Mouse (Mus musculus) adrenal gland, postnatal 36 days (tissue): Measurements from ENCODE around the gene Fbxo42. TPM values are rescaled to one million over a fixed set of nuclear protein-coding genes. Genes with fewer than 3 reads are reported as not detected.
A peak's percentile ranks its signal among the peaks of the same experiment; 100 is the strongest.

Experiments used
- DNase-seq, 2 experiments: peaks; one replicate each; pipeline ENCODE4 v3.0.0; 2021; ENCODE audit warnings: mixed read lengths in 1 of 2
- long read RNA-seq, 2 experiments: library from polyadenylated mRNA; stranded (forward); transcript quantifications; one replicate each; pipeline ENCODE4 v2.0.0; 2021; ENCODE audit warnings: borderline sequencing depth in 2 of 2
- total RNA-seq, 2 experiments: library from RNA; stranded (reverse); gene quantifications; 2 replicates each; pipeline ENCODE4 v1.2.3; 2021

Fbxo42 gene
- total RNA-seq: 10 to 100 TPM; 20.4 to 21.6 TPM
- long read RNA-seq, experiment 1, full-length matches to known transcripts: 3 of 9 reads
- long read RNA-seq, experiment 1, partial matches to known transcripts: 2 of 9 reads
- long read RNA-seq, experiment 1, other reads (novel, unspliced or antisense): 4 of 9 reads
- long read RNA-seq, experiment 2, full-length matches to known transcripts: 1 of 4 reads
- long read RNA-seq, experiment 2, partial matches to known transcripts: 1 of 4 reads
- long read RNA-seq, experiment 2, other reads (novel, unspliced or antisense): 2 of 4 reads

GRCm38 (mm10) chr4:141147112-141148008, at the start of gene Fbxo42:
Gene Fbxo42 (plus strand): TSS chr4:141147913.
- DNase-seq: peak; percentile 95 to 96

DNA sequence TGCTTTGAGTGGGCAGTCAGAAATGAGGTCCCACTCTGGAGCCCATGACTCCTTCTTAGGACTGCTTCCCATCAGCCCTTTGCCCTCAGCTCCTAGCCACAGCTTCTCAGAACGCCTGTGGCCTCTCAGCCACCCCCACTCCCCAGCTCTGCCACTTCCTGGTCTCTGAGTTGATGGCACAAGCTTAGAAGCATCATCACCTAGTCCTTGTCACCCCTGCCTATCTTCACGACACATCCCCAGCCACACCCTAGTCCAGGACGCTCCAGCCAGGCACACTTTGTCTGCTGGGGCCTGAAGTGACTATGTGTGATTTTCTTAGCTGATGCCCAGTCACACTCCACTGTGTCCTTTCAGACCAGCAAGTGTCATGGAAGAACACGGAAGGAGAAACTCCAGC, 48.8 kb upstream of the Fbxo42 start:
- no peak for DNase-seq

DNA sequence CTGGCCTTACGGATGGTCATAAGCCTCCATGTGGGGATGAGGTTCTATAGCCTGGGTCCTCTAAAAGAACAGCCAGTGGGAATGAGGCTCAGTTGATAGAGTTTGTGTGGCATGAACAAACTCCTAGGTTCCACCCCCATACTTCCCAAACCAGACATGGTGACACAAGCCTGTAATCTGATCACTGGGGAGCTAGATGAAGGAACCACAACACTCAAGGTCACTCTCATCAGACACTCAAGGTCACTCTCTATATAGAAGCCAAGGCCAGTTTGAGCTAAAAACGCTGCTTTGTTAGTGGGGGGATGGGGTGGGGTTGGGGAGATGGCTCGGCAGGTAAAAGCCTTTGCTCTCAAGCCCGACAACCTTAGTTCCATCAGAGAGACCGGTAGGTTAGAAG, 47.8 kb upstream of the Fbxo42 start:
- DNase-seq: no peak

GRCm38 (mm10) chr4:141101291-141101690, 46.4 kb upstream of the Fbxo42 start:
- DNase-seq: no peak

DNA sequence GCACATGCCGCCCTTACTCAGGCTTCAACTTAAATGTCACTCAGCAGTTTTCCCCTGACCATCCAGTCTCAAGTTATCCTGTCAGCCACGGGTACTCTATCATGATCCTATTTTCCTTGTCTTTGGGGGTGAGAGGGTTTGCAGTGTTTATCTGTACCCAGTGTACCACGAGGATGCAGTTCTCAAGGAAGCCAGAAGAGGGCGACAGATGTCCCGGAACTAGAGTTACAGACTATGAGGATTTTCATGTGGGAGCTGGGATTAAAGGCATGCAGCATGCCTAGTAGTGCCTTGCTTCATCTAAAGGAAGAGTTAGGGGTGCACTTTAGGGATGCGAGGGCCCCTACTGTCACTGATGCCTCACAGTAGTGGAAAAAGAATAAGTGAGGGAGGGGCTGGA, 45.9 kb upstream of the Fbxo42 start:
- peak in 1 of 2 experiments; percentile 40 for DNase-seq

GRCm38 (mm10) chr4:141106526-141107183, 41.1 kb upstream of the Fbxo42 start:
- DNase-seq: no peak

- no peak for DNase-seq
Observed at GRCm38 (mm10) chr4:141108196-141108732, 39.4 kb upstream of the Fbxo42 start.

- peak in 1 of 2 experiments; percentile 21 for DNase-seq
Observed at GRCm38 (mm10) chr4:141113831-141114230, 33.9 kb upstream of the Fbxo42 start.

DNA sequence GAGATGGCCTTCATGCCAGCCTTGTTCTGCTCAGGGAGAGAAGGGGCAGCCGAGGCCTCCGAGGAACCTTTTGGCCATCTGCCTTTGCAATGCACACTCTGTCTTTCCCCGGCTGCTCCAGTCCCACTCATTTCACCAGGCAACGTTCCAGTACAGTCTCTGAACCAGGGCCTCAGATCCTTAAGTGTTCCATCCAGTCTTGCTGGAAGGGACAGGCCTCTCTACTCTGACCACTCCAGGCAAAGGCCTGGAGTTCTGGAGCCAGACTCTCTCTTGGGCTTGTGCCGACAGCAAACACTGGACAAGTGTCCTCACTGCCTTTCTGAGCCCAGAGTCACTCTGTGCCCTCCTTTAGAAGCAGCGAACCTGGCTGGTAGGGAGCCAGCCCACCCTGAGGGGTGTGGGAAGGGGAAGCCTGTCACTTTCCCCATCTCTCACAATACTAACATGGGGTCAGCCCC, 33.2 kb upstream of the Fbxo42 start:
- peak in 1 of 2 experiments; percentile 41 for DNase-seq

DNA sequence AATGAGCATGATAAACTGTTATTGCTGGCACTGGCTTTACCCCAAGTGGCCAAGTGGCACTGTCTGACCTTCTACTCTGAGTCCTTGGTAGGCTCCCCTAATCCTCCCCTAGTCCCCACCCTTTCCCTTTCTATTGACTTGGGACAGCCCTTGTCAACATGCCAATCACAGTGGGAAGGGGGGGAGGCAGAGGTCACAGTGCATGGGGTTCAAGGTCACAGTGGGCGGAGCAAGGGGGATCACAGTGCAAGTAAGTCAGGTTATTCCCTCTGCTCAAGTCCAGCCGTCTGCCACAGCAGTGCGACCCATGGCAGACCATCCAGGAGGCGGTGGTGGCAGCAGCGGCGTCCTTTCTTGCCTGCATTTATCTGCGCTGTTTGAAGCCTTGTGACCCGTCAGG, 32.3 kb upstream of the Fbxo42 start:
- DNase-seq: peak in 1 of 2 experiments; percentile 12

DNA sequence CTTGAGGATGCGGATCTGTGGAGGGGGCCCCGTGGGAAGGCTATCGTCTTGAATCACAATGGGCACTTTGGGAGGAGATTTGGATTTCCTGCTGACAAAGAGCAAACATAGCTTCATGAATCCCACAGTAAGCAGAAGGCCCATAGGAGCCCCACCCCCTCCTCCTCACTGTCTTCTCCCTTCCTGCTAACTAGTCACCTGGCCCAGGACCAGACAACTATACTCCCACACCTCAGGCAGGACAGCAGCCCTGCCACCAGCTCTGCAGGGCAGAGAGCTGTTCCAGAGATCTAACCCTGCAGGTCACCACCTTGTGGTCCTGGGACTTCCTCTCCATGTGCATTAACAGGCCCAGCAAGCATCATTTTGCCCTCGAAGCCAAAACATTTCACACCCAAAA, 29.0 kb upstream of the Fbxo42 start:
- no peak for DNase-seq

DNA sequence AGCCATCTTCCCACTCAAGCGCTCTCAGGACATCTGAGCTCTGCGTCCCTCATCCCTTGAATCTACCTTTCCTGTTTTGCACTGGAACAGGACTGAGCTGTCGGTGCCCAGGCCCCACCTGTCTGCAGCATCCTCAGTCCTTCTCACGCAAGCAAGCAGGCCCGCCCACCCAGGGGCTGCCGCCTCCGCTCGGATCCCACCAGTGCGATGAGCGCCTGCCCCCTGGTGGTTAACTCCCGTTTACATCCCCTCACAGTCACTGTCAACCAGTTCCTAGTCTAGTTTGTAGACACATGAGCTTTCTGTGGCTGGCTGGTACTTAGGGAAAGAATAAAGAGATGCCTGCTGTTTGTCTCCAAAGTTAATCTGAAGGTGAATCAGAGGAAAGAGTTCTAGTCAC, 27.0 kb upstream of the Fbxo42 start:
- peak; percentile 53 to 70 for DNase-seq

DNA sequence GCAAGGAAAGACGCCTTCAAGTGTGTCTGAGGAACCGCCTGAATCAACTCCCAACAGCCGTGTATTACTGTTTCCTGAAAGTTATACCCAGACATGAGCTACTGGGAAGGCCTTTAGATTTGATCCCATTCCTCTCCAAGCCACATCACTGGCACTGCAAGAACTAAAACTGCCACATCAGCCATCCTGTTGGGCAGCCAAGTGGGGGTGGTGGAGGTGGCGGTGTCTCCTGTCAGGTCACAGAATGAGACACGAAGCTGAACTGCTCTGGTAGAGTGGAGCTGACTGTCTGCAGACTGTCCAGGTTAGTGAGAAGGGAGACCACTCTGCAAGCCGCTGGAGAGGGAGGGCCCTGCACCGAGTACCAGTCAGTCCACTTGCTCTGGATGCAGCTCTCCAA, 25.1 kb upstream of the Fbxo42 start:
- DNase-seq: no peak

- DNase-seq: no peak
Observed at GRCm38 (mm10) chr4:141123065-141123464, 24.6 kb upstream of the Fbxo42 start.

GRCm38 (mm10) chr4:141129190-141129710, 18.5 kb upstream of the Fbxo42 start:
- no peak for DNase-seq

DNA sequence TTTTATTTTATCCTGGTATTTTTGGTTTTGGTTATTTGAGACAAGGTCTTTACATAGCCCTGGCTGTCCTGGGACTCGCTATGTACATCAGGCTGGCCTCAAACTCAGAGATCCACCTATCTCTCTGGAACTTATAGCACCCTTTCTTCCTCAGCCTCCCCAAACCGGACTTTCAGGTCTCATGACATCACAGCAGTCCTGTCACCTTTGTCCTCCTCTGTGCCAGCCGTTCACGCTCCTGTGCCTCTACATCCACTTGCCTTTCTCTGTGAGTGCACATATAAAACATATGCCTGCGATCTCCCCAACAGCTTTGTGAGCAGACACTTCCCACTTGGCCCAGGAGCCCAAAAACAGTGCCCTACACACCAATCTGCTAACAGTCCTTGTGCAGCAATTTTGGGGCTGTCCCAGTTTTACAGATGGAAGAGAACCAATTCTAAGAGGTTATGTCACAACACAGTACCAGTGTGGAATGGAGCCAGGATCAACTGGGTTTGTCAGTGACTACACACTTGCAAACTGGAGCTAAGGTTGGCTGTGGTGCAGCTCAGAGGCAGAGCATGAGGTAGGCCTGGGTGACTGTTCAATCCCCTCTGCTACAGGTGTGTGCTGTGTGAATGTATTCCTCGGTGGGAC, 16.9 kb upstream of the Fbxo42 start:
- DNase-seq: peak; percentile 59 to 63

GRCm38 (mm10) chr4:141131531-141132061, 16.1 kb upstream of the Fbxo42 start:
- DNase-seq: peak; percentile 46 to 70

DNA sequence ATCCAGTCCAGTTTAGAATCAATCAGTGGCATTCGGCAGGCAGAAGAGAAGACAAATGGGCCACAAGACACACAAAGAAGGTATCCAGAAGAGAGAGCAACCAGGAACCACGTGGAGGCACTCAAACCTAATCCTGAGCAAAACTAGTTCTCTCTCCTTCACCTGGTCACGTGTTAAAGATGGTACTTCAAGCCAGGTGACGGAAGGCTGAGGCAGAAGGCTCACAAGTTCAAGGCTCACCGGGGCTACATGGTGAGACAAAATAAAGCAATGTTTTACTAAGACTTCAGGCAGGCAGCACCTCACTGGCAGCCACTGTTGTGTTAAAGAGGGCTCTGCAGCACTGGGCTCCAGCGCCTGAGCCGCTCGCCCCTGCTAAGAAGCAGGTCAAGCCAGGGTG, 15.5 kb upstream of the Fbxo42 start:
- no peak for DNase-seq

DNA sequence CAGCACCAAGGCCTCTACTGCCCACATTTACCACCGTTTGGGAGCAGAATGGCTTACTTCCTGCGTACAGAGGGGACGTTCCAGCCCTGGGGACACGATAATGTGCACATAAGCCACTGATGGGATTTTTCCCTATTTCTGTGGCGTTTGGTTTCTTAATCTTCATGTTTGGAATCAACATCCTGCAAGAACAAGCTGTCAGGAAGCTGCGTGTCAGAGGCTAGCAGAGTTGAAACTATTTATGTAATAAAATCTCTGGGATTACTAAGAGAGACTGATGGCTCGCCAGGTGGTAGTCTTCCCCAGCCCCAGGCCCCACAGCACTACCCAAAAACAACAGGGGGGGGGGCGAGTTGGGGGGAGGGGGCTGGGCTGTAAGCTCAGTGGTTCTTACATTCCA, 14.5 kb upstream of the Fbxo42 start:
- DNase-seq: no peak

DNA sequence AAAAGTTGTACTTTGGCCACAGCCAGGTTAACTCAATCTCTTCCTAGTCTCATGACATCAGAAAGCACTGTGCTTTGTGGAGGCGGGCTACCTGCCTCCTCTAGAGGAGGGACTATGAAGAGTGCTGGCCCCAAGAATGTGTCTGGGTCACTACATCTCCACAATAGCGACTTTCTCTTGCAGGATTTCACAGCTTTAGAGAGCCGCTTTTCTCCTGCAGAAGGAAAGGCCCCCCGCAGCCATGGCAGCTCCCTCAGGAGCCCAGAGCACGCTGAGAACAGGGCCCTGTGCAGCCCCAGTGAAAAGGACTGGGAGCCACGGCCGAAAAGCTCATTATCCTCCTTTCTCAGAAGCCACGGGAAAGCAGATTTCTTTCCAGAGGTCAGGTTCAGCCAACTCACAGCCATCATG, 13.7 kb upstream of the Fbxo42 start:
- DNase-seq: no peak
